Mouse (Mus musculus): ENCODE measurements around the gene Lcn9.

DNA sequence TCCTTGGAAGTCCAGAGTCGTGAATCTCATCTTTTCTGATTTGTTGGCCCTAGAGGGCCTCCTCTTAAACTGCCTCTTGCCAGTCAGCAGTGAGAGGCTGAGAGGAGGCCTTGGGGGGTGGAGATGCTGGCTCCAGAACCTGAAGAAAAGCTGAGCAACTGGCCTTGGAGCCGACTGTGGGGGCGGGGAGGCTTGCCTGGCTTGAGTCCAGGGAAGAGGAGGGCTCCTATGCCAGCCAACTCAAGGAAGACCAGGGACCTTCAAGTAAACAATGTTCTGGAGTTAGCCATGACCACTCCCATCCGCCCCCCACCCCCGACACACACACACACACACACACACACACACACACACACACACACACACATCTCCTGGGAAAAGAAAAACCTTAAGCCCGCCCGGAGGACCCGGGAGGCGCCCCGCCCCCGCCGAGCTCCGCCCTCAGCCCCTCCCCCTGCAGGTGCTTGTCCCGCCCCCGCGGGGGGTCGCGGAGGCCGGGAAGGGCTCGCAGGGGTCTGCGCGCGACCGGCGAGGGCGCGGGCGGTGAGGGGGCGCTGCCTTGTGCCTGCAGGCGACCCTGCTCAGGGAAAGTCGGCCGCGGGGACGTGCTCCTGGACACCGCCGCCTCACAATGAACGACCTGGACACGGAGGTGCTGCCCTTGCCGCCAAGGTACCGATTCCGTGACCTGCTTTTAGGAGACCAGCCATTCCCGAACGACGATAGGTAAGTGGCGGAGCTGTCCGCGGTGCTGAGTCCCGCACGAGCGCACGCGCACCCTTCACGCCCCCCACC, 40.6 kb downstream of the Lcn9 start, which contains the start of gene Kcnt1:
- TF ChIP-seq CTCF (IDR thresholded peaks at IDR 0.05; ENCODE audit: insufficient read depth, low read length) = no peak
- no peak for TF ChIP-seq POLR2A (IDR thresholded peaks at IDR 0.05; ENCODE audit: borderline replicate concordance, extremely low read depth, low read depth, low read length)
